Mouse (Mus musculus): ENCODE results near the gene Sesn1. TPM values are rescaled to one million over a fixed set of nuclear protein-coding genes. Genes with fewer than 3 reads are reported as not detected.

The Sesn1 gene
- total and polyA plus RNA-seq, 3 experiments, result 9.1 to 49.3 (median 30.3) TPM

DNA sequence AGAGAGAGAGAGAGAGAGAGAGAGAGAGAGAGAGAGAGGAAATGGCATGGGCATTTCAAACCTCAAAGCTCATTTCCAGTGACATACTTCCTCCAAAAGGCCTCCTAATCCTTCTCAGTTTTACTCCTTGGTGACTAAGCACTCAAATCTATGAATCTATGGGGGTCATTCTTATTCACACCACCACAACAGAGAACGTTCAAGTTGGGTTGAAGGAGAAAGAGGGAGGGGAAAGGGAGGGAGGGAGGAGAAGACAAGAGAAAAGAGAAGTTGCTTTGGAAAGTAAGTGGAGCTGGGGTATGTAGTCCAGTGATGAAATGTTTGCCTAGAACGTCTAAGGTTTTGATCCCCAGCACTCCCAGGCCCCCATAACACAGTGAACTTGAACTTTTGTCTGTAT lies 60.4 kb downstream of the Sesn1 start:
- Histone ChIP-seq H3K4me3 (ENCODE audit: low read depth, low read length) (no peak overlapping the region), H3K4me1 (ENCODE audit: insufficient read depth, low read depth, low read length) (peaks cover 10% of the 10 kb centered on the region), H3K27me3 (ENCODE audit: insufficient read depth, low read length) (no peaks in the 10 kb centered on the region), H3K36me3 (replicated peaks) (peaks cover 2% of the 10 kb centered on the region), H3K9me3 (replicated peaks) (no peaks in the 10 kb centered on the region)
- TF ChIP-seq CTCF (IDR thresholded peaks at IDR 0.05; ENCODE audit: low read depth, low read length), result no peak
- TF ChIP-seq GATA1 (IDR thresholded peaks at IDR 0.05; ENCODE audit: borderline replicate concordance, low read length), result no peak
- no peak for TF ChIP-seq POLR2AphosphoS5 (IDR thresholded peaks at IDR 0.05; ENCODE audit: insufficient replicate concordance, low read depth, low read length)
- TF ChIP-seq GATA2 (IDR thresholded peaks at IDR 0.05; ENCODE audit: borderline replicate concordance, low read depth, low read length), result no peak
- TF ChIP-seq TAL1 (conservative IDR thresholded peaks at IDR 0.05; ENCODE audit: low read depth, low read length), result no peak
- ATAC-seq (ENCODE audit: extremely low read depth, insufficient number of reproducible peaks, low FRiP score, poor library complexity, severe bottlenecking) (no peak), DNase-seq (ENCODE audit: low spot score) (no peak)

DNA sequence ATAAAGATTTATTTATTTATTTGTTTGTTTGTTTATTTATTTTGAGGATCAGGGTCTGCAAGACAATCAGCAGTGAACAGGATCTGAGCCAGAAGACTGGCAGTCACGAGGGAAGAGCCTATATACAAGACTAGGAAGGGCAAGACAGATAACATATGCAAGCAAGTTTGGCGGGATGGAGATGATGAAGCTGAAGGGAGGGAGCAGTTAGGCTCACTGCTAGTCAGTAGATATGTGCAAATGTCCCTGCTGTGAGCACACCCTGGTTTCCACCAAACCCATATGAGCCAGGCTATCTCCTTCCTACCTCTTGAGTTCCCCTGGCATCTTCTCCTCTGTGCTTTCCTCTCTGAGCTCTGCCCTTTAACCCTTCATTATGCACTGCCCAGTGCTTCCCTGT lies 61.8 kb downstream of the Sesn1 start:
- no peak for DNase-seq (ENCODE audit: low spot score)
- Histone ChIP-seq H3K4me1 (ENCODE audit: insufficient read depth, low read depth, low read length) (peaks cover 10% of the 10 kb centered on the region), H3K27me3 (ENCODE audit: insufficient read depth, low read length) (no peaks in the 10 kb centered on the region), H3K36me3 (replicated peaks) (peaks cover 1% of the 10 kb centered on the region), H3K4me3 (ENCODE audit: low read depth, low read length) (no peak overlapping the region), H3K9me3 (replicated peaks) (no peaks in the 10 kb centered on the region)
- no peak for TF ChIP-seq GATA2 (IDR thresholded peaks at IDR 0.05; ENCODE audit: borderline replicate concordance, low read depth, low read length)
- no peak for TF ChIP-seq POLR2AphosphoS5 (IDR thresholded peaks at IDR 0.05; ENCODE audit: insufficient replicate concordance, low read depth, low read length)
- TF ChIP-seq GATA1 (IDR thresholded peaks at IDR 0.05; ENCODE audit: borderline replicate concordance, low read length), result no peak
- no peak for TF ChIP-seq TAL1 (conservative IDR thresholded peaks at IDR 0.05; ENCODE audit: low read depth, low read length)
- no peak for TF ChIP-seq CTCF (IDR thresholded peaks at IDR 0.05; ENCODE audit: low read depth, low read length)
- no peak for ATAC-seq (ENCODE audit: extremely low read depth, insufficient number of reproducible peaks, low FRiP score, poor library complexity, severe bottlenecking)

GRCm38 (mm10) chr10:41875624-41876023 lies 65.9 kb downstream of the Sesn1 start:
- H3K36me3 ChIP-seq (replicated peaks), result no peaks in the 10 kb centered on the region
- no peak for ATAC-seq (ENCODE audit: extremely low read depth, insufficient number of reproducible peaks, low FRiP score, poor library complexity, severe bottlenecking)
- H3K4me3 ChIP-seq (ENCODE audit: low read depth, low read length), result no peak overlapping the region
- no peaks in the 10 kb centered on the region for H3K27me3 ChIP-seq (ENCODE audit: insufficient read depth, low read length)
- H3K9me3 ChIP-seq (replicated peaks), result no peaks in the 10 kb centered on the region
- no peak for DNase-seq (ENCODE audit: low spot score)
- peaks cover 4% of the 10 kb centered on the region; the same call in 1 of the 2 replicates for H3K4me1 ChIP-seq (ENCODE audit: insufficient read depth, low read depth, low read length)
- no peak for TF ChIP-seq GATA1 (IDR thresholded peaks at IDR 0.05; ENCODE audit: borderline replicate concordance, low read length)
- no peak for TF ChIP-seq CTCF (IDR thresholded peaks at IDR 0.05; ENCODE audit: low read depth, low read length)
- no peak for TF ChIP-seq TAL1 (conservative IDR thresholded peaks at IDR 0.05; ENCODE audit: low read depth, low read length)
- no peak for TF ChIP-seq GATA2 (IDR thresholded peaks at IDR 0.05; ENCODE audit: borderline replicate concordance, low read depth, low read length)
- TF ChIP-seq POLR2AphosphoS5 (IDR thresholded peaks at IDR 0.05; ENCODE audit: insufficient replicate concordance, low read depth, low read length), result no peak

DNA sequence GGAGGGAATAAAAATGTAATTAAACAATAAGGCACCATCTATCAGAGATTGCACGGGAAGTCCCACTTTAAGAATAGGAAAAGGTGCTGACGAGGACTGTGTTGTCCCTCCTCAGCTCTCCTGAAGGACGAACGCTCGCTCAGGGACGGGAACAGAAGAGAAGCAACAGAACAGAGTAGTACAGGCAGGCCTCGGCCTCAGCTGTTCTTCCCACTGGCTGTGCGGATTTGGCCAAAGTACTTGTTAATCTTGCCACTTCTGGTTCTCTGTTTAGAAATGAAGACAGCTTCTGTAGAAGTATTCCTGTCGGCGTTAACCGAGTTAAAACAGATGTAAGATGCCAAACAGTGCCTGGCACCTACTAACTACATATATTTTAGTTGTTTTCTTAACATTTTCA lies 68.6 kb downstream of the Sesn1 start:
- TF ChIP-seq GATA1 (IDR thresholded peaks at IDR 0.05; ENCODE audit: borderline replicate concordance, low read length), result no peak
- no peak for TF ChIP-seq POLR2AphosphoS5 (IDR thresholded peaks at IDR 0.05; ENCODE audit: insufficient replicate concordance, low read depth, low read length)
- TF ChIP-seq CTCF (IDR thresholded peaks at IDR 0.05; ENCODE audit: low read depth, low read length), result no peak
- ATAC-seq (ENCODE audit: extremely low read depth, insufficient number of reproducible peaks, low FRiP score, poor library complexity, severe bottlenecking) (no peak), DNase-seq (ENCODE audit: low spot score) (no peak)
- H3K4me1 ChIP-seq (ENCODE audit: insufficient read depth, low read depth, low read length), result peaks cover 18% of the 10 kb centered on the region
- H3K36me3 ChIP-seq (replicated peaks), result no peaks in the 10 kb centered on the region
- H3K27me3 ChIP-seq (ENCODE audit: insufficient read depth, low read length), result no peaks in the 10 kb centered on the region
- H3K4me3 ChIP-seq (ENCODE audit: low read depth, low read length), result no peak overlapping the region
- no peaks in the 10 kb centered on the region for H3K9me3 ChIP-seq (replicated peaks)

DNA sequence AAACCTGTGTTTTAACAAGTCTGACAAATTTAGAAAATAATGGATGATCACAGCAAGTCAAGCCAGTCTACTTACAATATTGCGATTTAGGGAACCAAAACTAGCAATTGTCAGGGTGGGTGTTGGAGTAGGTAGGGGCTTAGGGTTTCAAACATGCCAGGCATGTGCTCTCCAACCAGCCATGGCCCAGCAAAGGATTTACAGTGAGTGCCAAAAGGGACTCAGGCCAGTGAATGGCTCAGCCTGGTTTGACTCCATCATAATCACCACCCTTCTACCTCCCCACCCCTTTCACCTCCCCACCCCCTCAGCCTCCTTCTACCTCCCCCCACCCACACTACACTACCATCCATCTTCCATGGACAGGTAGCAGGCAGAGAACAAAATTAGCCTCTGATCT lies 69.9 kb downstream of the Sesn1 start:
- no peak for DNase-seq (ENCODE audit: low spot score)
- Histone ChIP-seq H3K27me3 (ENCODE audit: insufficient read depth, low read length) (no peaks in the 10 kb centered on the region), H3K36me3 (replicated peaks) (no peaks in the 10 kb centered on the region), H3K4me3 (ENCODE audit: low read depth, low read length) (no peak overlapping the region), H3K4me1 (ENCODE audit: insufficient read depth, low read depth, low read length) (peaks cover 20% of the 10 kb centered on the region), H3K9me3 (replicated peaks) (no peaks in the 10 kb centered on the region)
- TF ChIP-seq POLR2AphosphoS5 (IDR thresholded peaks at IDR 0.05; ENCODE audit: insufficient replicate concordance, low read depth, low read length), result no peak
- no peak for TF ChIP-seq CTCF (IDR thresholded peaks at IDR 0.05; ENCODE audit: low read depth, low read length)
- TF ChIP-seq TAL1 (conservative IDR thresholded peaks at IDR 0.05; ENCODE audit: low read depth, low read length), result no peak
- TF ChIP-seq GATA1 (IDR thresholded peaks at IDR 0.05; ENCODE audit: borderline replicate concordance, low read length), result no peak
- no peak for TF ChIP-seq GATA2 (IDR thresholded peaks at IDR 0.05; ENCODE audit: borderline replicate concordance, low read depth, low read length)
- no peak for ATAC-seq (ENCODE audit: extremely low read depth, insufficient number of reproducible peaks, low FRiP score, poor library complexity, severe bottlenecking)

GRCm38 (mm10) chr10:41880206-41880605 lies 70.5 kb downstream of the Sesn1 start:
- Histone ChIP-seq H3K4me3 (ENCODE audit: low read depth, low read length) (no peak overlapping the region), H3K9me3 (replicated peaks) (no peaks in the 10 kb centered on the region), H3K36me3 (replicated peaks) (no peaks in the 10 kb centered on the region), H3K4me1 (ENCODE audit: insufficient read depth, low read depth, low read length) (peaks cover 25% of the 10 kb centered on the region), H3K27me3 (ENCODE audit: insufficient read depth, low read length) (no peaks in the 10 kb centered on the region)
- ATAC-seq (ENCODE audit: extremely low read depth, insufficient number of reproducible peaks, low FRiP score, poor library complexity, severe bottlenecking), result no peak
- DNase-seq (ENCODE audit: low spot score), result no peak
- TF ChIP-seq GATA1 (IDR thresholded peaks at IDR 0.05; ENCODE audit: borderline replicate concordance, low read length), result no peak
- no peak for TF ChIP-seq GATA2 (IDR thresholded peaks at IDR 0.05; ENCODE audit: borderline replicate concordance, low read depth, low read length)
- TF ChIP-seq POLR2AphosphoS5 (IDR thresholded peaks at IDR 0.05; ENCODE audit: insufficient replicate concordance, low read depth, low read length), result no peak
- TF ChIP-seq TAL1 (conservative IDR thresholded peaks at IDR 0.05; ENCODE audit: low read depth, low read length), result no peak
- no peak for TF ChIP-seq CTCF (IDR thresholded peaks at IDR 0.05; ENCODE audit: low read depth, low read length)

Data from G1E (cell line).